Mouse (Mus musculus): ENCODE results near the gene Fxyd6. TPM values are rescaled to one million over a fixed set of nuclear protein-coding genes. Genes with fewer than 3 reads are reported as not detected.
A peak's percentile ranks its signal among the peaks of the same experiment; 100 is the strongest.

Fxyd6 gene
- polyA plus RNA-seq, 2 experiments from 2014 or later = 1.1 TPM; not detected in 1

DNA sequence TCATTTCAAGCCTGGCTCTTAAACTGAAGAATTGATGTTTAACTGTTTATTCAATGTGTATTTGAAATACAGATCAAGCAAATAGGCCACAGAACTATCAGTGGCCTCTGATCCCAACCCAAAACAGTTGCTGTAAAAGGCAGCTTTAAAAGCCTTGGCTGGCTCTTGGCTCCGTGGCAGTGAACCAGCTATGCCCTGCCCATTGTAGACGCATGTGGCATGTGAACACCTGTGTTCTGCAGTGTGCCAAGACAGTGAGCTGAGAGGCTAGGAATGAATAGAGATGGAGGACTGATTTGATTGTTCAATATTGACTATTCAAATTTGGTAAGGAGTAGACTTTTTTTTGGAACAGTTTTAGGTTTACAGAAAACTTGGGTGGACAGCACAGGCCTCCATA, 6.9 kb downstream of the Fxyd6 start:
- no peak for ATAC-seq

DNA sequence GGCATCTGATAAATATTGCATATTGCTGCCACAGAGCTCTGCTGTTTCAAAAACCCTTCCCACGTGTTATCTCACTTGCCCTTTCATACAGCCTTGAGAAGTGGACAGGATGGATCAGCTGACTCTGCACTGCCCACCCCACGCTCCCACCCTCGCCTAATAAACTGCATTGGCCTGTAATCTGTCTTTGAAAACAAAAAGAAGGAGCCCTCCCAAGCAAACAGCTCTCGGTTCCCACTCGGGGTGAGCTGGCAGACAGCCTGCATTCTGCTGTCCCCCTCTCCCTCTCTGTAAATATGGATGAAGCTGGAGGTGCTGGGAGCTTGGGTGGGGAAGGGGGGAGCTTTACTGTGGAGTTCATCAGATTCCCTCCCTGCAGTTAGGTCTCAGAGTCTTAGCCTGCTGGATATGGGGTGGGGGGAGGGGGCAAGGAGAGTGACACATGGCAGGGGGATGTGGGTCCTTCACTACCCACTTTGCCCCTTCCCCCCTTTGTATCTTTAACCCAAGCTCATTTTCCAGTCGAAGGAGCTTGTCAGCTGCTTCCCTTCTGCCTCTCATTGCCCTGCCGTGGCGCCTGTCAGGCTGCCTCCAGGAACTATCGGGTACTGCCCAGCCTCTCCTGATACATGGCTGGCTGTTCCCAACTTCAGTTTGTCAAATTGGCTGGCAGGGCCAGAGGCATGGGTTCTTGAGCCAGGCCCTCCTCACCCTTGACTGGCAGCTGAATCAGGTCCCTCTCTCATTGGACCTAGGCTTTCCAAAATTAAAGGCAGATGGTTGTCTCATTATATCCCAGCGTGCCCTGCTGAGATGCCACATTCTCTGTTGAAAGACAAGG, 10.6 kb downstream of the Fxyd6 start:
- ATAC-seq = no peak

DNA sequence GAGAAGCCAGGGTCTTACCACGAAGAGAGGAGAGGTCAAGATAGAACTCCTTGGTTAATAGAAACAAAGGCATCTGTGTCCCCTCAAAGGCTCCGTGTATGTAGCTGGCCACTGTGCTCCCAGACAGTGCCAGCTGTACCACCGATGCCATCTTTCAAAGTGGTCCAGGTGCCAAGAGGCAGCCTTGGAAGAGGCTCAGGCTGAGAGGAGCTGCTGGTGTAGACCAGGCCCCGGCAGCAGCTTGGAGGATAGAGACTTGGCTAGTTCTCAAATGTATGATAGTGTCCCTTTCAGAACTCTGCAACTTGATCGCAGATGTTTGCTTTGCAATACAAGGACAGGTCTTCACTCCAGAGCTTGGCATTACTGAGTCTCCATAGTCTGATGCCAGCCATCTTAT, 12.4 kb downstream of the Fxyd6 start:
- no peak for ATAC-seq

DNA sequence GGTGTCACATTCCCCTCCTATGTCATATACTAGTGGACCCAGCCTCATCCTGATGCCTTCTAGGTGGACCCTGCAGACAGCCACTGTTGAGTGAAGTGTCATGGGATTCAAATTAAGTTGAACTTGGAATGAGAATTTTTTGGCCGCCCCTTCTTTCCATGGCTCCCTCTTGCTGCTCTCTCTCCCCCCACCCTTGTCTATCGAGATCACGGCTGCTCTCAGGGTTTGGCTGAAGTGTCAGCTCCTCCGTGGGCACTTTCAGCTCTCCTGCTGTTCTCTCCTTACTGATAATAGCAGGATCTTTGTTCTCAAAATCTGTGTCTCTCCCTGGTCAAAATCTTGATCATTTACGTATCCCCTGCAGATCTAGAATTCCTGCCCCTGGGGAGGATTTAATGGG, 12.8 kb downstream of the Fxyd6 start:
- ATAC-seq = no peak

DNA sequence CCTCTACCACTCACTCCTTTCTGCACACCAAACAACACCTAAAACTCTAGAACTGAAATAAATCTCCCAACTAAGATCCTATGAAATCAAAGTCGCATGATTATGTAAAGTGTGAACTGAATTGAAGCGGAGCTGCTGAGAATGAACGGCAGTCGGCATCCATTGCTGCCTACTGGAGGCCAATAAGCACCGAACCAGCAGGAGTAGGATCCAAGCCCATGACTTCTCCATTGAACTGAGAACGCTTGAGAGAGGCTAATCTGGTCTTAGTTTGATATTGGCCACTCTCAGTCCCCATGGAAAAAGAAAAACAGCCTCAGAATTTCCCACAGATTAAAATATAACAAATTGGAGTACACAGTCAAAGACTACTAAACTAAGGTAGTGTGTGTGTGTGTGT, 13.9 kb downstream of the Fxyd6 start:
- ATAC-seq = no peak

DNA sequence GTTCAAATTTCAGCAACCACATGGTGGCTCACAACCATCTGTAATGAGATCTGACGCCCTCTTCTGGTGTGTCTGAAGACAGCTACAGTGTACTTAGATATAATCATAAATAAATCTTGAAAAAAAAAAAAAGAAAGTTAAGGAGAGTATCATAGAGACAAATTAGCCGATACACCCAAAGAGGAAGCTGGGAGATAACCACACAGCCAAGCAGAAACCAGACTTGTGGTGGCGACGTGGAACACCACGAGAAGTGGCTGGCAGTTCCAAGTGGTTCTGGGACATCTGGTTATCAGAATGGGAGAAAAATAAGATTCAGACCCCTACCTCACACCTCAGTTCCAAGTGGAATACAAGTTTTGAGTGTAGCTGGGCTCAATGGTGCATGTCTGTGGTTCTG, 16.7 kb downstream of the Fxyd6 start:
- no peak for ATAC-seq

DNA sequence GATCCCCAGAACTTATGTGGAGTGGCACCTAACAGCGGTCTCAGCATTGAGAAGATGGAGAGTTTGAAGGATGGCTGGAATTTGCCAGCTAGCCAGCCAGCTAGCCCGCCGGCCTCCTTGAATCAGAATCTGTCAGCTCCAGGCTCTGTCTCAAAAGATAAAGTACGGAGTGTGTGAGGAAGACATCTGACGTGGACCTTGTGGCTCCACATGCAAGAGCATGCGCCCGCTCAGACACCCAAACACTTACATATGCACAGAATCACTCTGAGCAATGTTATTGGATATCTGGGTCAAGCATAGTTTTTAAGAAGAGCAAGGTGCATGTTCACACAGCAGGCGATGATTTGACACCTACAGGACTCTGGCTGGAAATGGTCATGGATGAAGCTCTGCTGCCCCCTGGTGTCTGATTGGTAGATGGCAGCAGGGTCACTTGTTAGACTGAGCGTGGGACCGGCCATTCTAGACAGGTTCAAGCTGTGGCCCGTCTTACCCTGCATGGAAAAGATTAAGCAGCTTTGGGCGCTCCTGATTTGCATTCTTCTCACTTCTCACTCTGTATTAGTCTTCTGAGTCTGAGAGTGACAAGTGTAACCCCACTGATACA, 18.5 kb downstream of the Fxyd6 start:
- peak; percentile 65 for ATAC-seq

DNA sequence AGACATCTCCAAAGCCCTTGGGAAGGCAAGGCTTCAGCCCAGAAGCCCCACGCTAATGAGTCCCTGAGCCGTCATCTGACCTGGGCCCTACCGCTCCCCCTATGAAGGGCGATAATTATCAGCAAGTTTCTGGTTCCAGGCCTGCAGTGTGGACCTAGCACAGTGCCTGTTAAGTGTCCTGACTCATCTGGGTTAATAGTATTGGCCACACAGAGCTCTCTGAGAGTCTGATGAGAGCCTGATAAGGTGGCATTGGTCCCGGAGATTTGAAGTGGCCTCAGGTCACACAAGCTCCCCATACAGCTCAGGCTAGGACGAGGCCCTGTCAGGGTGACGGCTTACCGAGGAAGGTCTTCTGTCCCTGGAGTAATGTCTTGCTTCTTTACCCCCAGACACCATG, 19.6 kb downstream of the Fxyd6 start:
- no peak for ATAC-seq

DNA sequence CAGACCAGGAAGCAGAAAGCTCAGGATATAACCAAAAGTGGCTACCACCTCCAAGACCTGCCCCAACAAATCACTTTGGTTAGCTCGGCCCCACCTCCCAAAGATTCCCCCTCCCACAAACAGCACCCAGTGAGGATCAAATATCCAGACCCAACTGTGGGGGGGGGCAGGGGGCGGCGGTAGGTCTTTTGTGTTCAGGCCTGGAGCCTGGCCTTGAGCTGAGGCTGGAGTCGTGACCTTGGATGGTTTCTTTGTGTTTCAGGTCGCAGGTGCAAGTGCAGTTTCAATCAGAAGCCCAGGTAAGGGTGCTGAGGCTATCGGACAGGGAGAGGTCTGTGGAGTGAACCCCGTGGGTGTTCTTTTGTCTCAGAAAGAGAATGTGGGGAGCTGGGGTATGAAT, 21.3 kb downstream of the Fxyd6 start:
- no peak for ATAC-seq

DNA sequence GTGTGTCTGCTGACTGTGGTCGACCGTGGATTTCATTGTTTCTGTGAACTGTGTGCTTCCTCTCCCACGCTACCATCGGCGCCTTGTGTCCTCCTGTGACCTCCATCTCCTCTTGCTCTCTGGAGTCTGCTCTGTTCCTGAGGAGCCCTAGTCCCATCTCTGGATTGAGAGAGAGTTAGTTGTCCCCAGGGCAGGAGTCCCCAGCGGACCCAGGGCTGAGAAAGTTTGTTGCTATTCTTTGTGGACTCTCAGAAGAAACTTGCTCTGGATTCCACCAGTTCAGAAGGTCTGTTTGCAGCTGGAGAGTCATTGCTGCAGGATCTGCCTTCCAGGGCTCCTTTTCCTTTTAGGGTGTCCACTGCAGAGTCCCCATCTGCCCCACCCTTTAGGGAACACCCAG, 25.2 kb downstream of the Fxyd6 start:
- ATAC-seq = no peak

DNA sequence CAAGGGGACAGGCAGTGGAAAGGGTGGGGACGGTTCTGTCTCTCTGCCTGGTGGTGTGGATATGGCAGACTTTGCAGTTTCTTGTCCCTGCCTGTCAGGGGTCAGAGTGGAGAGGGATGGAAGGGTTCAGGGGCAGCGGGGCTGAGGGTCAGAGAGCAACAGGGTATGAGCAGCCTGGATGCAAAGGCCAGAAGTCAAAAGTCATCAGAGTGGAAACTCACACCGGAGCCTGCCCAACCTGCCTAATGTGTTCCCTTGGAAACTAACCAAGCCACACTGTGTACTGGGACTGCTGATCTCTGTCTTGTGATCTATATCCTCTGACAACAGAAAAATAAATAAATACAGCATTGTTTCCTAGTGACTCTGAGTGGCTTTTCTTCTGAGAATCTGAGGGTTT, 25.8 kb downstream of the Fxyd6 start:
- no peak for ATAC-seq

DNA sequence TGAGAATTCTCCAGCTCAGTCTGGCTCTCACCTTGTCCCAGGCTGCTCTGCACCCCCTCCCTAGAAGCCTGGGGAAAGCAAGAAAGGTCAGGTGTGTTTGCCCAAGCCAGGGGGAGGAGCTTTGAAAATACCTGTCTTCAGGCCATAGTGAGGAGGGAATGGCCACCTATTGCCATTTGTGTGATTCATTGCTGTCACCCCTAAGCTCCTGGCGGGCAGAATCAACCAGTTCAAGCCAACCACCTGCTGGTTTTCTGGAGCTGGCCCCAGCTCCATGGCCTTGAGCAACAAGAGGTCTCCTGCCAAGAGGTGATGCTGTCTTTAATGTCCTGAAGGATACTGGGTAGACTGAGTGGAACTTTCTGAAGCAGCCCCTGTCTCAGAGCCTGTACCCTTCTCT, 28.4 kb downstream of the Fxyd6 start:
- ATAC-seq = no peak

DNA sequence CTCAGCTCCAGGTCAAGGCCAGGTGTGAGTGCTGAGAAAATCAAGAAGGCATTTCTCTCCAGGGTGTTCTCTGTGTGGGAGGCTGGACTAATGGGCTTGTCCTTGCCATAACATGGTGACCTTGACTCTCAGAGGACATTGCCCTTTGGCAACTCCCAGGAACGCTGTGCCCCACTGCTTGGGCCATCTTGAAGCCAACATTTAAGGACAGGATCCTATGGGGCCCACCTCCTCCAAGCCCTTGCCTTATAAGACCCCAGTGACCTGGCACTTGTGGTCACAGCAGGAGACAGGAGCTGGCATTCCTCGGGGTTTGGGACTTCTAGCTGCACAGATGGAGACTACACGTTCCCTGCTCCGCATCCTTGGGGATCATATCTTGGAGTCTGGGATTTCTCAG, 29.4 kb downstream of the Fxyd6 start, which contains the start of gene Fxyd2:
TSS of gene Fxyd2 (plus strand) at position 236 of the 400 bp plus-strand sequence.
- ATAC-seq = no peak

DNA sequence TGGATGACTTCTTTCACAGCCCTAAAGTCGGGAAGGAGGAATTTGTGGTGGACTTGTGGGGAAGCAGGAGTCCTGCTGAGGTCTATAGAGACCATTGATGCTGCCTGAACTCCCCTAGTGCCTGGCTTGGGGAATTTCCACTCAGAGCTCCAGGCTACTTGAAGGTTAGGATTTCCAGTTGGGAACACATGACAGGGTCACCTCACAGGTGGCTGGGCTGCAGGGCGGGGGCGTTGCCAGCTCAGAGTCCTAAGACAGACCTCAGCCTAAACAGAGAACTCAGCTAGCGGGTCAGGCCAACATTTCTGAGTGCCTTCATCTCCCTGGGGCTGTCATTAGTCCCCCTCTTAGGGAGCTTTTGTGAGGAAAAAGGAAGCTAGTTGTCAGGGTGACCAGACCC, 31.9 kb downstream of the Fxyd6 start:
- ATAC-seq = no peak

DNA sequence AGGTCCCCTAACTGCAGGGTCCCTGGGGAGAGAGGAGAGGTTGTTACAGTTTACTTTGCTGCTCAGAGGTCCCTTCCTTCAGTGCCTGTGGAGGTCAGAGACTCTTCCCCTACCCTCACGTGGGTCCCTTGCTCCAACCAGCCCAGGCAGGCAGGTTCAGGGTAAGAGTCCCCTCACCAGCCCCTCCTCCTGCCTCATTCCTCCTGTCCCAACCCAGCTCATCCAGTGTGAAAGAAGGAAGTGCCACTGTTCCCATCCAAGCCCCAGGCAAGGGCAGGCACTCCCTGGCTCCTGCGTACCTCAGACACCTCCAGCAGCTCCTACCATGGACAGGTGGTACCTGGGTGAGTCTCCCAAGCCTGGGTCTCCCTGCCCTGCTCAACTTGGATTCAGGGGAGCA, 33.0 kb downstream of the Fxyd6 start:
- ATAC-seq = no peak

DNA sequence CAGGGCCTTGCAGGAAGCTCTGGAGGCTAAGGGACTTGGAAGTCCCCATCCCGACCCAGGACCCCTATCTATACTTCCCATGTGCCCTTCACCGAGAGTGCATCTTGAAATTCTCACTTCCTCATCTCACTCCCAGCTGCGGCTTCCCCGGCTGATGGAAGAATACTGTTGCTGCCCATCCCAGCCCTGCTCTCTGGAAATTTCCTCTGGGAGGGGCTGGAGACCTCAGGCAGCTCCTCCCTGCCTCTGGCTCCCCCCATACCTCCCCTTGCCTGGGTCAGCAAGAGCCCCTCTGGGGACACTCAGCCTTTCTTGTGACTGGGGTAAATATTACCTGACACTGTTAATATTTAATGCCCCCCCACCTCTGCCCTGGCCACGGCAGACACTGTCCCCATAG, 35.7 kb downstream of the Fxyd6 start:
- no peak for ATAC-seq

DNA sequence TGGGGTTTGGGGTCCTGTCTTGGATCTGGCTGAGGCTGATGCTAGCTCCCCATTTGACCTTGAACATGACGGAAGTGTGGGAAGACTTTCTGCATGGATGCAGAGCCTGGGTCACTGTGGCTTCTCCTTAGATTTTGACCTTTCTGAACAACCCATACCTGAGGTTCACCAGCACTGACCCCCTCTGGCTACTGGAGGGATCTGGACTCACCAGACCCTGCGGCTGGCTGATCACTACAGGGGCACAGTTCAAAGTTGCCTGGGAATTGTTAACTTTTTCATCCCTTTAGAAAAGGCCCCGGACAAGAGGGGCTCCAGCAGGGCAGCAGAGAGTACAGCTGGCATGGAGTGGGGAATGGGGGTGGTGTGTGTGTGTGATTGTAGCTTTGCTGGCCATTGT, 36.8 kb downstream of the Fxyd6 start:
- no peak for ATAC-seq

DNA sequence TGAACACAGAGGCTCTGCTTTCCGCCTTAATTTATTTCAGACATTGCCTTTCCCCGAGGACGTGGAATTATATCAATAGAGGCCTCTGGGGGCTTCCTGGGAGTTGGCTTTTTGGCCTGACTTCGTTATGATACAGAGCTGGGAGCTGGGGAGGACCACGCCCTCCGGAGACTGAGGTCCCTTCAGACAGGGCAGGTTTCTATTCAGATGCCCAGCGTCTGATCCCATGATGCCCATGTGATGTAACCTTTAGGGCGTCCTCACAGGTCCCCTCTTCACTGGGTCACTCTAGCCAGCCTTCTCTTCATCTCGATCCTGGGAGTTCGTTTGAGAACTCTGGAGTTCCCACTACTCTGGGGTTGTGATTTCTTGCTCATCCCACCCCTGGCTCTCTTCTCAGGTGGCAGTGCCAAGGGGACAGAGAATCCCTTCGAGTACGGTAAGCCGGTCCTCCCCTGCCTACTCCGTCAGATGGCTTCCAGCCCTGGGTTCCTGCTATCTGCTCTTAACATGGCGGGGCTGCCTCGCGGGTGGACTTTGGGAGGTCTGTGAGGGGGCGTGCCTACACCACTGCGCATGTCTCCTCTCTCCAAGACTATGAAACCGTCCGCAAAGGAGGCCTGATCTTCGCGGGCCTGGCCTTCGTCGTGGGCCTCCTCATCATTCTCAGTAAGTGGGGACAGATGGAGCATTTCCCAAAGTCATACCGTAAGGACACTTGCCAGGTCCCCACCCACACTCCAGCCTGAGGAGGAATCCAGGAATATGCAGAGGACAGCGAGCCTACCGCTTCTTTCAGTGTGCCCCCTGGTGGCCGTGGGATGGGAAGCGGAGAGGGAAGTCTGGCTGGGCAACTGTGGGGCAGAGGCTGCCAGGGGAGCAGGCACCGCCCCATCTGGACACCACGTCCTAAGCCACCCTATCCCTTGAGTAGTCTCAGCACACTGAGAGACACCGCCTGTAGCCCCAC, 38.0 kb downstream of the Fxyd6 start:
- ATAC-seq = no peak

DNA sequence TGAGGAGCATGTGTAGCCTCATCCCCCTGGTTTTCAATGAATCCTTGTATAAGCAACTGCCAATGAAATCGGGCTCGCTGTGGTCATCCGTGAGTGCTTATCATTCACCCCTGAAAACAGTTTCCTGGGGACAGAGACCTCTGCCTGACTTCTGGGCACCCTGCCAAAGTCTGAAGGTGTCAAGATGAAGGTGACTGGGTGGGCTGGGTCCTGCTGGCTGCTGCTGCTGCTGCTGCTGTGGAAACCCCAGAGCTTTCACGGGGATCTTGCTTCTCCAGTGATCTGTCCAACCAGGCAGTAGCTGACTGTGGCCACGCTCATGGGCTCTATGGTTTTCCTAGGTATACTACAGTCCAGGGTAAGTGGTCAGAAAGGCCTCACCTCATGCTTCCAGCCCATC, 40.2 kb downstream of the Fxyd6 start:
- no peak for ATAC-seq

DNA sequence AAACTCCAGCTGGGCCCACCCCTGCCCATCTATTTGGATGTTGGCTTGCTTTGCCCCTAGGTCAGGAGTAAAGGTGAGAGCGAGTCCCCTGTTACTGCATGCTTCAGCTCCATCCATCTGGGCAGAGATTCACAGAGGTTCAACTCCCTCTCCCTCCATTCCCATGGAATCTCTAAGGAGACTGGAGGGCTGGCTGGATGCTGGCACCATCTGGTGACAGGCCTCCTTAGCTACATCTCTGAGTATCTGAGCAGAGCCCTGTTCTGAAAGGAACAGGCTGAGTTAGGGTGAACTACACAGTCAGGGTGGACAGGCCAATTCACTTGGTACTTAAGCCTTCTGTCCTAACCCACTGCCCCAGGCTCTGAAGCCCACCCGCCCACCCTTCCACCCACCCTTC, 40.6 kb downstream of the Fxyd6 start:
- no peak for ATAC-seq

DNA sequence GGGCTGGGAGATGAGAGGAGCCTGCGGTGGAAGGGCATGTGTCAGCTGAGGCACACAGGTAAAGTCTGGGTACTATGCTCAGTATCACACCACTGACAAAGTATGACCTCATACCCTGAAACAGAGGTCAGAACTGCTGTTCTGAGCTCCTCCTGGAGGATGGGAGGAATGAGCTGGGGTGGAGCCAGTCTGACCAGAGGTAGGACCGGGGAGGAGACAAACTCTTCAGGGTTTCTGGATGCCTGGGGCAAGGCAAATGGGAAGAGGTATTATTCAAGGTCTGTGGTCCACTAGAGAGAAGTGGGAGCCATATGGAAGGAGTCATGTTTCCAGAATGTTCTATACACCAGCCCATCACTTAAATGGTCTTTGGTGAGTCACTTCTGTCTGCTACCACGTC, 41.1 kb downstream of the Fxyd6 start:
- no peak for ATAC-seq

DNA sequence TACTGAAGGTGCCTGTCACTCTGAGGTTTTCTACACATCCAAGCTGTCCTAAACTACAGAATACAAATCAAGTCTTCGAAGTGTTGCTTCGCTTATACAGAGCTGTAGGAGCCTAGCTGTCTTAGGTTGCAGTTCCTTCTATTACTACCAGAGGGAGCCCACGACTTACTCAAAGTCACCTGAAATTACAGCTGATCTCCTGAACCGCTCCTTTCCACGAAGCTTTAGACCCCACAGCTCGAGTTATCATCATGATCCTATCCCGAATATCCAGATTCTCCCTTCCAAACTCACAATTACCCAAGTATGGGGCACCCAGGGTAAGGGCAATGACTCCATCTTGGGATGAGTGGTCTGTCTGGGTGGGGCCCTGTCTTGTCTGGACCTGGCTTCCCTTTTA, 41.8 kb downstream of the Fxyd6 start:
- ATAC-seq = peak; percentile 67

DNA sequence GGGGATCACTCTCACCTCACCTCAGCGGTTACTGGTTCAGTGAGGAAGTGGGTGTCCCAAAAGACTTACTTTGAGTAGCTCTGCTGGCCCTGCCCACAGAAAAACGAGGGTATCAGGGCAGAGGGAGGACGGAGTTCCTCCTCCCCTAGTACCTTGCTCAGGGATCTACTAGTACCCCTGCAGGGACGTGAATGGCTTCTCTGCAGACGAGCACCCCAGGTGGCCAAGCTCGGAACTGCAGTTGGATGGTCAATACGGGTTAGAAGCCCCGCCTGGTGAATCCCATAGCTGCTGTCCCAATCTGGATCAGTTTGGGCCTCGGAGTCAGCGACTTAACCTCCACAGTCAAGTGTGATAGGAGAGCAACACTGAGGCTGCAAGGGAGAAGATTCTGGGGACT, 42.3 kb downstream of the Fxyd6 start:
- peak; percentile 64 for ATAC-seq

All from activated CD4-positive, CD25-positive, alpha-beta regulatory T cell, adult 4 months (primary cell).